Mouse (Mus musculus) right cerebral cortex, postnatal 10 days (tissue): ENCODE data around the gene Coq7.

Experiments used
- DNase-seq, 2 experiments: peaks; one replicate each; pipeline ENCODE4 v3.0.0; 2021; ENCODE audit warnings: low spot score in 2 of 2

Coq7 gene

DNA sequence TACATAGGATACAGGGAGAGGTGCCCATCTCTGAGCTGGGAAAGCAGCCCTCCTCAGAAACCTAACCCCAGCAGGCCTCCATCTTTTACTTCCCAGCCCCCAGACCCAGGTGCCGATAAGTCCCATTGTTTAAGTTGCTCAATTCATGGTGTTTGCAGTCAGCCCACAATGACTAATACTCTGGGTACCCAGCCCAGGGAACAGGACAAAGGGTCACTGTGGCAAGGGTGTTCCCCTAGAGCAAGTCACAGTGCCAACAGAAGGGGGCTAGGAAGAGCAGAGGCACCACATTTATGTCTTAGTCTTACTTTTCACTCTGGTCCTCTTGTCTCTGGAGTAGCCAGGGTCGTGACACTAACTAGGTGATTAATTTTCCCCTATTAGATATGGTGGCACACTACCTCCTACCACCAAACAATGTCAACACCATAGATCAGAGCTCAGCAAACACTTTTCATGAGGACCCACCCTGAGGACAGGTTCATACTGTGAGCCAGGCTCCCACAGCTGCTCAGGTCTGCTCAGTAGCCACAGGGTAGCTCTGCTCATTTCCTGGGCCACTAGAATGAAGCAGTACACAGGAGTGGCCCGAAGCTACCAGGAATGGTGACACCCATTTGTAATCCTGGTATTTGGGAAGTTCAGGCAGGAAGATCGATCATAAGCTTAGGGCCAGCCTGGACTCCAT is 38.1 kb downstream of the Coq7 start:
- DNase-seq = no peak

DNA sequence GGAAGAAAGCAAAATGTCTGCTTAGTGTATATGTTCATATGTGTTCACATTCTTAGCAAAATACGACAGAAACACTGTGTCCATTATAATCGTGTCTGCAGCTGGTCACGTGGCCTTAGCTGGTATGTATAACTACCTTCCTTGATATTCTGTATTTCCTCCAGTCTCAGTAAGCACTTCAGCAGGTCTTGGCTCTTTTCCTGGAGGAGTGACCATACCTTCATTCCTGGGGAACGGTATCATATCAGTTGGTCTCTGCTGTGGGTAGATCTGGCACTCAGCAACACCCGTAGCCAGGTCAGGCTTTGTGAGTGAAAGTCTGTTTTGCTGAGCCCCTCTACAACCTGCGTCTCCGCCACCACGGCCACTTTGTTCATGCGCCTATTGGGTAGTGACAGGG is 39.3 kb downstream of the Coq7 start:
- no peak for DNase-seq

DNA sequence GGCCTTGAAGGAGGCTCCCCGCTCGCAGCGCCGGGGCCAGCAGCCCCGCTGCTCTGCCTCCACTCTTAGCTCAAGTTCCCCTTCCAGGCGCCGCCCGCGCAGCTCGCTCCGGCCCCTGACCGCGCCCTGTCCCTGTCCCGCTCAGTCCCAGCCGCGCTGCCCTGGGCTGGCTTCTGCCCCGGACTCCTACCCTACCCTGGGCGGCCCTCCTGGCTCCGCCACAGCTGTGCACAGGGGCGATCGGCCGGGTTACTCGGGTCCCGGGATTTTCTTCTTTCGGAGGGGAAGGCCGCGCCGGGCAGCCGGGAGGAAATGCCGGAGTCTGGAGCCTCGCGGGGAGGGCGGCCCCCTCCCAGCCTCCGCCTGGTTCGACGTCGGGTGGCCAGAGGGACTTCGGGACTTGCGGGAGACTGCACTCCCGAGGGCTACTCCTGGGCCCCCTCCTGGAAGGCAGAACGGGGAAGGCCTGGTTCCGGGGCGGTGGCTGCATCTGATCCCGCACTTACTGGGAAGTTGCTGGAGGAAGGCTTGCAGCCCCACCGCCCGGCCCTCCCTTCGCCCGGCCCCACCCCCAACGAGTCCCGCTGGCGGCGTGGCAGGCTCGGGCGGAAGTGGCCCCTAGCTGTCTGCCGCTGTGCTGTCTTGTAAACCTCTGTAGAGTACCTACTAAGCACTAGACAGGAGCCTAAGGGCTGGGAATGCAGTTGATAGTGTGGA is 41.6 kb downstream of the Coq7 start, which contains the start of gene Itpripl2:
TSS of gene Itpripl2 (minus strand) at position 545 of the 717 bp plus-strand sequence.
- peak; percentile 44 to 56 for DNase-seq

DNA sequence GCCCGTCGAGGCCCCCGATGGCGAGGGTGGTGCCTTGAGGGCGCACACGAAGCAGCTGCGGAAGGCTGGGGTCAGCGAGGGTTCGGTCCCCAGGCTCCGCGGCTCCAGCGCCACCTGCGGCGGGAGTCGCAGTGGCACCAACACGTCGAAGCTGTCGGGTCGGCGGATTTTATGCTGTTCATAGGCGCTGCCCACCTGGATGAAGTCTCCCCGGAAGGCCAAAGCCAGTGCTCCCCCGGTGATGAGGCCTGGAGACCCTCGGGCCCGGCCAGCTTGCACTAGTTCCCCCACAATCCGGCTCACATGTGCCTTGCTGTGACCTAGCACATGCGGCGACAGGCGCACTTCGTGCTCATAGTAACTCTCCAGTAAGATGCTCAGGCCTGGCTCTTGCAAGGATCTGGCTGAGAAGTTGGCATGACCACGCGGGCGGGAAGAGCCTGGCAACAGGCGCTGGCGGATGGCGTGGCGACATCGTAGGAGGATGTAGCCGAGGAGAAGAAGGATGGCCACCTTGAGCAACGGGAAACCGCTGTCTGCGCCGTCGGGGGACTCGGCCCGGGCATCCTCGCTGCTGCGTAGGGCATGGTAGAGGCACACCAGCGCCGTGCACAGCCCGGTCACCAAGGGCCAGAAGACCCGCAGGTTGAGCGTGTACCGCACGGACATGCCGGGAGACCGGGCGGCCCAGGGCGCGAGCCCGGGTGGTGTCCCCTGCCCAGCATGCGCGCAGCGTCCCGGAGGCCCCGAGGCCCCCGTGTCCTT is 42.3 kb downstream of the Coq7 start:
- peak; percentile 37 to 39 for DNase-seq

DNA sequence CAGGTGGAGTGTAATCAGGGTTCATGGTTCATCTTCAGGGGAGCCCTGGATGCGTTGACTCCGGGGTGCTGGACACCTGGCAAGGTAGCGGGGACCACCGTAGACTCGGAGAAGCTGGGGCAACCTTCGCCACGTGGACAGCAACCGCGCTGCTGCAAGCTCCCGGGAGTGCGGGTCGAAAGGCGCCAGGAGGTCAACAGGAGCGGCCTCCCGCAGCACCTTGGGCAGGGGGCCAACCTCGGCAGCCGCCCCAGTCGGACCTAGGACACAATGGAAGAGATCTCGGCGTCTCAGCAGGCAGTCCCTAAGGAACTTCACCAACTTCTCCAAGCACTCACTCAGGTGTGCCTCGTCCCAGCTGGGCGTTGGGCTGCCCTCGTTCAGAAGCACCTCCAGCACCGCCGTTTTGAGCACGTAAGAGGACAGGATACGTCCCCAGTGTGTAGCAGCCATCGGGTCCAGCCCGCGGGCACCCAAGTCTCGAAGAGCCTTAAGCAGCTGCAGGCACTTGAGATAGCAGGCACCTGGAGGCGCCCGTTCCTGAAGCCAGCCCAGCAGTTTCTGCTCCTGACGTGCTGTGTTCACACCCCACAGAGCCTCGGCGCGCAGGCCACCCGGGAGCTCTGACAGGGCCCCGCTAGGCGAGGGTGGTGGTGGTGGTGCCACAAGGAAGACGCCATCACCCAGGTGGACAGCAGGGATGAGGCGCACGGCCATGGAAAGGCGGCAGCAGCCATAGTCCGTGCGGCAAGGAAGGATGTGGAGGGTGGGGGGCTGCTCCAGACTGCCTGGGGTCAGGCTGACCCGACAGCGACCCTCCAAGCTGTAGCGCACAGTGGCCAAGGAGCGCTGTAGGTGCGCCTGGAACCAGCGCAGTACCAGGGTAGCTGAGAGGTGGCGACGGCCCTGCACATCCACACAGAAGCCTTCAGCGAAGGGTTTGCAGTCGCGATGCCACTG is 43.2 kb downstream of the Coq7 start:
- no peak for DNase-seq

DNA sequence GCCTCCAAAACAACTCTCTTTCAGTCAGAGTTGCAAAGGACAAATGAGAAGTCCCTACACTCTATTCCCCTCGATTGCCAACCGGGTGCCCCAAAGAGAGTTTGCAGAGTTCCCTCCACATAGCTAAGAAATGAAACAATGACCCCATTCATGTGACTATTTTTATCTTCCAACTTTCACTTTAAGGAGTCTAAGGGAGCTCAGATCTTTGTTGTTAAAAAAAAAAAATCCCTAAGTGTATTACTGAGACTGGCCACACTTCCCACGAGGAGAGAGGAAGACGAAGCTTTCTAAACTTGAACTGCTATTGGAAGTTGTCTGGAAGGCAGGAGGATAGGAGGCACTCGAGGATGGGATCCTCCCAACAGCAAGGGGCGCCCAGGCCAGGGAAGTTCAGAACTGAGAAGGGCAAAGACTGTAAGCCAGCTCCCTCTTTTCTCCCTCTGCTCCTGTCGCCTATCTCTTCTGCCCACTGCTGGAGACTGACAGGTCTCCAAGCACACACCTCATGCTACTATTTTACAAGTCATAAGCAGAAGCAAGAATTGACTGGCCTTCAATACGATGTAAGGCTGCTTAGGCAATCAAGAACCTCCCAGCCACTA is 45.0 kb downstream of the Coq7 start:
- no peak for DNase-seq

DNA sequence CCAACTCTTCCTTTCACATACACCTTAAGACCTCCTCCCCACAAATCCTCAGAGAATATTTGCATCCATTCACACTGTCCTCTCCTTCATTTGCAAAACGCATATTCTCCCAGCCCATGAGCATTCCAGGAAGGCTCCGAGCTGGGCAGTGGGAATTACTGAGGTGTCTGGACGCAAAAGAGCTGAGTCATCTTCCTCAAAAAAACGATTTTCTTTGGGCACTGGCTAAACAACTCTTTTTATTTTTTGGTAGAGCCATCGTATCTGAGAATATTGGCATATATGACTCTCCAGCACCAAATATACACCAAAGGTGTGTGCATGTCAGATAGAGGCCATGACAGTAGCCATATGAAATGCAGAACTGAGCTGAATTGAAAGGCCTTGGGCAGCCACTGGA is 46.2 kb downstream of the Coq7 start:
- DNase-seq = no peak

DNA sequence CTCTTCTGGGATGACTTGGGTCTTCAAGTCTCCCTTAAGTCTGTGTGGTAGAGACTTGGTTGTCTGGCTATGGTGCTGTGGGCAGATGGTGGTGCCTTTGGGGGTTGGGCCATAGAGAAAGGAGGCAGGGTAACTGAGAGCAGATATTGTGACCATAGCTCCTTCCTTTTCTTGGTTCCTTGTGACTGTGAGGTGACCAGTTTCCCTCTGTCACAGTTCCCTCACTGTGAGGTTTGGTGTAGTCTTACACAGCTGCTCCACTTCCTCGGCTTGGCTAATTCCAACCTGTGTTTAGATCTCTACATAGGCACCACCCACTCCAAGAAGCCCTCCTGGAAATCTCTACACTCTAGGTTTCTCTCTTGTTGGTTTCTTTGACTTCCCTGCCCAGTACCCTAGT is 49.2 kb downstream of the Coq7 start:
- DNase-seq = no peak

DNA sequence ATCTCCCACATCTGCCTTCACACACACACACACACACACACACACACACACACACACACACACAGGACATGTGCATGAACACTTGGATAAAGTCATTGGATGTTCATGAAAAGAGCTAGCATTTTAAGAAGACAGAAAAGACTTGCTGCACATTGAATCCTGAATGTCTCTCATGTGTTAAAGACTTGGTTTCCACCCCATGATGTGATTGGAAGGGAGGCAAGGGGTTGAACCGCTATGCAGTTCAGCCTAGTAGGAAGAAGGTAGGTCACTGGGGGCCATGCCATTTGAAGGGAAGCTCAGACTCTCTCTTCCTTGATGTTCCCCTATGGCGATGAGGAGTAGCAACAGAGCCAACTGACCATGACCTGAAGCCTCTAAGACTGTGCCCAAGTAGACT is 51.2 kb downstream of the Coq7 start:
- DNase-seq = no peak

DNA sequence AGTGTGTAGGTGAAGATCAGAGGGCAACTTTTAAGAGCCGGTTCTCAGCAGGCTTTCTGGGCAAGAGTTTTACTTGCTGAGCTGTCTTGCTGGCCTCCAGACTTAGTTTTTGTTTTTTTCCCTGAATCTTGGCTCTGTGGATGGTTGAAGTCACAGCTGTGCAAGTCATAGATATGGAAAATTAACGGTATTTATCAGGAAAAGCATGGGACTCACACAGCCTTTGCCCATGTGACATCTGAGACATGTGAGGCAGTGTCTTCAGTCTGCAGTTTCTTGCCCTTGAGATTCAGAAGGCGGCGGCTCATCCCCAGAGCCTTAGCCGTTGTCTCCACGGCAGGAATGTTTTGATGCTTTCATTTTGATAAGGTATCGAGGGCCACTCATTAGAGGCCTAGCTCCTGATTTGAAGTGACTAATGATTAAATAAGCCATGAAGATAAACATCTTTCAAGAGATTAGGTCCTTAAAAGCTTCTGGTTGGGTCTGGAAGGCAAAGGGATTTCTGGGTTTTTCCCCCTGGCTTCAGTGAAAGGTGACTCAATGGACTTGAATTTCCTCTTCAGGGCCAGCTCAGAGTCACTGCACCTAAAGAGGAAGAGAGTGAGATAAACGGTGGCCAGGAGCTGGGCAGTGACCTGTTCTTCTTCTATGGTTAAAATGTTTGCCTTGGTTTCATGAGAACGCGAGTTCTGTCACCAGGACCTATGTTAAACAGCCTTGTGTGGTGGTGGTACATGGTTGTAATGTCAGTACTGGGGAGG is 51.9 kb downstream of the Coq7 start:
- DNase-seq = no peak

DNA sequence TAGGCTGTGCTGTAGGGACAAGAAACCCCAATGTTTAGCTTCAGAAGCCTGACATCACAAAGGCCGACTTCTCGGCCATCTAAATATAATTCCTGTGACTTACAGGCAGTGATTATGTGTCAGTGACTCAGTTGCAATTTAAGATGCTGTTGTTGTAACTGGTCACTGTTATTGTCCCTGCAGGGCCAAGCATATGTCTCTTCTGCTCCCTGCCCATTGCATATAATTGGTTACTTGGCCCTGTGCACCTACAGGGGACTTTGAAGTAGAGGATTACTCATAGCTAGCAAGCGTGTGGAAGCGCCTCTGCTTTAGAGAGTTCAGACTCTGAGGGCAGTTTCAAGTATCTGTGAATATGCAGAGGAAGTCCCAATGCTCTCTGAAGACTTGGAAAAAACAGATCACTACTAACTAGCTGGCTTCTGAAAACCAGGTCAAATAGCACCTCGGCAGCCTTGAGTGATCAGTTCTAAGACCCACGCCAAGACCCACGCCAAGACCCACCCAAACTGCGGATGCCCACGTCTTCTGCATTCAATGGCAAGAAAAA is 52.9 kb downstream of the Coq7 start:
- no peak for DNase-seq

DNA sequence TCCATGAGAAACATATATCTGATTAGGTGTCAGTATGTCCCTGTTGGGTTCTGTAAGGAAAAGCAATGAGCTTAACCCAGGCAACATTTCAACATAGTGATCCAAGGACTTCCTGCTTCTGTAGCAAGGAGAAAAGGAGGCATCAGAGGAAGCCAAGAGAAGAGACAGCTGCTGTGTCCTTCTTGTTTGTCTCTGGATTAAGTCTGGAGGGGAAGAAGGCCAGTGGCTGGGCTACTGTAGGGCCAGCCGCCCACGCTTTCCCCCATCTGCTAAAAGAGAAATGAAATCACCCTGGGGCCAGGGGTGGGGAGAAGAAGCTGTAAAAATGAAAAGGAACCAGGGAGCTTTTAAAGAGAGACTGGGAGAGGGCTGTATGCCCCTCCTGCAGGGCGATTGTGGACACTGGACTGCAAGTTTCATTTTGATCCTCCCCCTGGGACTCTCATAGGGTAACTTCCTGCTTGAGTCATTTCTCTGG is 54.3 kb downstream of the Coq7 start:
- no peak for DNase-seq

DNA sequence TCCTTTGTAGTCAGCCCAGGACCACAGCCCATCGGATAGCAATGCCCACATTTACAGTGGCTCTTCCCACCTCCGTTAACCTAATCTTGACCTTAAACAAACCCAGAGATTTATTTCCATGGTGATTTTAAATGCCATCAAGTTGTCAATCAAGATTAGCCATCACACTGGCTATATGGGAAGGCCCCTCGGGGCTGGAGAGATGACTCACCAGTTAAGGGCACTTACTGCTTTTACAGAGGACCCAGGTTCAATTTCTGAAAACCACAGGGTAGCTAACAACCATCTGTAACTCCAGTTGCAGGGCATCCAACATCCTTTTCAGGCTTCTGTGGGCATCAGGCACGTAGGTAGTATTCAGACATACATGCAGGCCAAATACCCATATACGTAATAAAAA is 56.7 kb downstream of the Coq7 start:
- no peak for DNase-seq

DNA sequence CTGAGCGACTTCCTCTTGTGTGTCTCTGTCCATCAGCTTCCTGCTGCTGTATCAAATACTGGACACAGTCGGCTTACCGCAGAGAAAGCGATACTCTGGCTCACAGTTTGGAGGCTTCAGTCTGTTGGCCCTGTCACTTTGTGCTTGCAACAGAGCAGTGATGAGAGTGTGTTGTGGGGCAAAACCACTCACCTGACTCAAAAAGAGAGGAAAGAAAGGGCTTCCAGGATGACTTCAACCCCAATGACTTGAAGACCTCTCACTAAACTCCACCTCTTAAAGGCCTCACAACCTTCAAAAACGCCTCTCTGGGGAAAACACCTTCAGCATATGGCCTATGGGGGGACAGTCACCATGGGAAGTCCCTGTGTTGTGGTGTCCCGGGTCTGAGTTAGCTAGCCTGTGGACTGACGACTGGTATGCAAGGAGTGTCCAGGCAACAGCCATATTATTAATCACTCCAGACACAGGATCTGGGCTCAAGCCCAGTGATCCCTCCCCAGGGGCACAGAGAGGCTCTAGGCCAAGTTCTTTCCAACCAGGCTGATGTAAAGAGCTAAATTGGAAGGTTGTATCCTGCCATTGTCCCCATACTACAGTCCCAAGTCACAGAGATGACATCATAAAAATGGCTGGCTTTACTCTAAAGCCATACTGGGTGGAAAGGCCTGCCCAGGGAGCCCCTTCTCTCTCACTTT is 58.0 kb downstream of the Coq7 start:
- no peak for DNase-seq

DNA sequence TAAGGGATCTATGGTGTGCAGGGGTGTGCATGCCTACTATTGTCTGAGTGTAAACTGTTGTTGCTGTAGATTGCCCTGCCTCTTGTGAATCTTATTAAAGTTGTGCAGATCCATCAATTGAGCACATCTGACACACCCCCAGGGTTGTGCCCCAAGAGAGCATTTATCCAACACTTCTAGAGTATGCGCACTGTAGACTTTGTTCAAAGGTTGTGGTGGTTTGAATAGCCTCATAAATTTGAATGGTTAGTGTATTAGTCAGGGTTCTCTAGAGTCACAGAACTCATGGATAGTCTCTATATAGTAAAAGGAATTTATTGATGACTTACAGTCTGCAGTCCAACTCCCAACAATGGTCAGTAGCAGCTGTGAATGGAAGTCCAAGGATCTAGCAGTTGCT is 60.3 kb downstream of the Coq7 start:
- no peak for DNase-seq

DNA sequence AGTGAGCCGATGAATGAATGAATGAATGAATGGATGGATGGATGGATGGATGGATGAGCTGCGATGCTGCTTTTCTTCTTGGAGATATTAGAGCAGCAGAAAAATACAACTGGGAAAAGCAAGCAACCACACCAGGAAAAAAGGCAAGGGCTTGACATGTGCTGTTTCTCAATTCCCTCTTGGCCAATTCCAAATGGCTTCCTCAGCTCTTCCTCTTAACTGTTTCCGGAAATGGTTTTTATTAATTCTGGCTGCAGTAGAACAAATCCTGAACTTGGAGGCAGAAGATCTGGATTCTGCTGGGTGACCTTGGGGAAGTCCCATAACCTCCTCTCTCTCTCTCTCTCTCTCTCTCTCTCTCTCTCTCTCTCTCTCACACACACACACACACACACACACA is 65.1 kb downstream of the Coq7 start:
- DNase-seq = no peak

DNA sequence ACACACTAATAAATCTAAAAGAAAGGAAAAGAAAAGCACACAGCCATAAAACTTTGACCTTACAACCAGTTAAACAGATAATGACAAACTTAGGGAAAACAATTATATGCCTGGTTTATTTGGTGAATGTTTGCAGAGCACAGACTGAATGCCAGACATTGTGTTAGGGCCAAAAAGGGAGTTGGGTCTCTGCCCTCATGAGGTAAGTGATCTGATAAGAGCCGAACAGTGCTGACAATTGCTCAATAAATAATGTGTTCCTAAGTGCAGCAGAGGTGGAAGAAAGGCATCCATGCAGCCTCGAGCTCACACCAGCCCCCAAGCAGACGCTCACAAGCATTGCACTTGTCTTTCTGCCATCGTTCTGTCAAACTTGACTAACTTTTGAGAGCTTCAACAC is 68.7 kb downstream of the Coq7 start:
- DNase-seq = no peak

DNA sequence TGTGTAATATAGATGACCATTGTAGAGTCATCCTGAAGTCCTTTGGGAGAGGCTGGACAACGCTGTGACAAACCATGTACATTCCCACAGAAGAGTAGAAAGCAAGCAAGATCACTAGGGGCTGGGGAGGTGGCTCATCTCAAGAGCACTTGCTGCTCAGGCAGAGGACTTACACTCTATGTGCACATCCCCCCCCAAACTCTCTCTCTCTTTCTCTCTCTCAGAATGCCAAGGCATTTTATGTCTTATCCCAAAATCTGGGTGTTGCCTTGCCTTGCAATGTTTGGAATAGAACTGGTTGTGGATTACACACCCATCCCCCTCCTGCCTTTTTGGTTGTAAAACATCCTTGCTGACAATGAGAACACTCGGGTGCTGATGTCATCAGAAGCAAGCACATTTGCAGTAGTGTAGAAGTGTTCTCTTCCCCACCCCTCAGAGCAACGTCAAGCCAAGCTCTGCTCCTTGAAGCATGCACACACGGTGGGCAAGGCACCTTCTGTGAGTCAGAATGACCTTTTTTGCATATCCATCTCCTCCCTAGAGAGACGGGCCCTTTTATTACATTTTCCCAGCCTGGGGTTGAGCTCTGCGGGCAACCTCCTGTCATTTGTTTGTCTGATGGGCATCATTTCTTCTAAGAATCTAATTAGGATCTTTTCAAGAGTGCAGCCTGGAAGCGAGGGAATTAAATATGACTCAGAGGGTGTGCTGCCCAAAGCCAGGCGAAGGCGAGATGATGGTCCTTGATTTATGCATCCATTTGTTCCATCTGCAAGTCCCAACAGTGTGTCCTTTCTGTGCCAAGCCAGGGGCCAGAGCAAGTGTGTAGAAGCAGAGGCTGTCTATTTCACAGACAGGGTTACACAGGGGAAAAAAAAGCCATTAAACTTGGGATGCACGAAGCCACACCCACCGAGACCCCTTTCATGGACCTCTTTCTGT is 70.1 kb downstream of the Coq7 start:
- no peak for DNase-seq
